Mouse (Mus musculus) thymus, adult 2 months (tissue): ENCODE measurements around the gene Zfp663. TPM values are rescaled to one million over a fixed set of nuclear protein-coding genes. Genes with fewer than 3 reads are reported as not detected.

Experiments
- DNase-seq: peaks from one replicate; pipeline ENCODE4 v3.0.0; 2021
- H3K27ac ChIP-seq: fragments of 200-500 bp; 2 replicates; pipeline ENCODE4 v1.5.1; 2012; ENCODE audit warnings: low read length, control low read depth; ENCODE audit not compliant: control insufficient read depth, insufficient read depth
- H3K27me3 ChIP-seq: fragments of 200-500 bp; 2 replicates; pipeline ENCODE4 v1.6.1; 2012; ENCODE audit warnings: mild to moderate bottlenecking, low read length, moderate library complexity, mixed read lengths; ENCODE audit not compliant: control insufficient read depth, insufficient read depth
- H3K36me3 ChIP-seq: fragments of 200-500 bp; 2 replicates; pipeline ENCODE4 v1.6.1; 2012; ENCODE audit warnings: mild to moderate bottlenecking, low read length, moderate library complexity; ENCODE audit not compliant: control insufficient read depth, insufficient read depth
- H3K4me1 ChIP-seq: fragments of 200-500 bp; replicated peaks from 2 replicates; pipeline ENCODE4 v1.6.1; 2012; ENCODE audit warnings: low read length; ENCODE audit not compliant: control insufficient read depth, insufficient read depth
- H3K4me3 ChIP-seq: fragments of 200-500 bp; 2 replicates; pipeline ENCODE4 v1.5.1; 2012; ENCODE audit warnings: mild to moderate bottlenecking, low read length, control low read depth, moderate library complexity; ENCODE audit not compliant: control insufficient read depth, insufficient read depth
- CTCF ChIP-seq: fragments of 200-500 bp; IDR thresholded peaks from 2 replicates; pipeline ENCODE4 v1.5.1; 2012; ENCODE audit warnings: mild to moderate bottlenecking, control low read depth, low read length, moderate library complexity, borderline replicate concordance; ENCODE audit not compliant: control insufficient read depth, poor library complexity, insufficient read depth; ENCODE audit errors: extremely low read depth
- POLR2A ChIP-seq: fragments of 200-500 bp; IDR thresholded peaks from 2 replicates; pipeline ENCODE4 v1.6.1; 2012; ENCODE audit warnings: mild to moderate bottlenecking, low read length, control low read depth, moderate library complexity; ENCODE audit not compliant: control insufficient read depth, poor library complexity, insufficient read depth; ENCODE audit errors: extremely low read depth
- WGBS: fragments of 180-500 bp; shearing (Covaris S2); methylation state at CpG from one replicate; pipeline ENCODE4 v1.1.7; 2018; 5-methylcytosine and 5-hydroxymethylcytosine counted together
- polyA plus RNA-seq: library from polyadenylated mRNA; depleted of rRNA; stranded (reverse); fragments of >200 nt; gene quantifications from 2 replicates; pipeline ENCODE4 v1.2.3, GENCODE M21; 2012

Zfp663 gene
- polyA plus RNA-seq, 1 experiment, result not detected

DNA sequence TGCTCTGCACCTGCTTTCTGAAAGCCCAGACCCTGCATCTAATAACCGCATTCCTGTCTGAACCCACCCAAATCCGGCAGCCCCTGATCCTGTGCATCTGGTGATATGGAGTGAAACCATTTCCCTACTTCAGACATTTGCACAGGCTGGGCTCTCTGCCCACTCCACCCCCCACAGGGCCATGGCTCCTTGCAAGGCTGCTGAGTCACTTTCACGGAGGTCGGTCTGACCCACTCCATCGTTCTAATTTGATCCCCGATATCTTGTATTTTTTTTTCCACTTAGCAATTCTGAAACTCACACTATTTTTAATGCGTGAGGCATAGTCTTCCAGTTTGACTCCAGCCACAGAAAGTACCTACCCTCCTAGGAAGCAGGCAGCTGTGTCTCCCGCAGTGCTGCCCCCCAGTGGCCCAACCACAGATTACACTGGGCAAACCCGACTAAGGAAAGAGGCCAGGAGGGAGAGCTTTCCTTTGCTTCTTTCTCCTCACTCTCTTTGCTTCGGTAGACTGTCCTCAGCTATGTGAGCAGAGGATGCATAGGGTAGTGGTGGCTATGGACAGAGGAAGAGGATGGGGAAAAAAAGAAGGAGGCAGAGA lies 39.3 kb upstream of the Zfp663 start:
- WGBS, result 24% methylated on average over 10 of the region's 10 CpGs
- peak; percentile 70 for DNase-seq
- no peak for TF ChIP-seq POLR2A
- TF ChIP-seq CTCF, result peak; percentile 81; the same call in 1 of the 2 replicates
- Histone ChIP-seq H3K4me1 (no peaks in the 10 kb centered on the region), H3K27ac (no peak overlapping the region), H3K36me3 (no peaks in the 10 kb centered on the region), H3K4me3 (no peak overlapping the region), H3K27me3 (no peaks in the 10 kb centered on the region)

DNA sequence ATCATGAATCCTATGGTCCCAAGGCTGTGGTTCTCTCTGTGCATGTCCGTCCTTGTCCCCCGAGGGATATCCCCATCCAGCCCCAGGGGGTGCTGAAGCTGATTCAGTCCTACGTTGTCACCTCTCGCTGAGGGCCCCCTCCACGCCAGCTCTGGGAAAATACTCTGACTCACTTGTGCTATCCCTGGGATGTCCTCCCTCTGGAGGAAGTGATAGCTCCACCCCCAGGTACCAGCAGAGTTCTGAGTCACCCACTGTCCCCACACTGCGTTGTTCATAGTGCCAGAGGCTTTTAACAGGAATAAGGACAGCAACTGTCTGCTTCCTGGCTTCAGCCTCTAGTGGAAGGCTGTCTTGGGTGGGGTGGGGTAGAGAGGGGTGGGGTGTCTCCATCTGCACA lies 36.8 kb upstream of the Zfp663 start:
- H3K27ac ChIP-seq, result no peak overlapping the region
- no peak overlapping the region for H3K4me3 ChIP-seq
- no peaks in the 10 kb centered on the region for H3K36me3 ChIP-seq
- 30% methylated on average over 6 of the region's 6 CpGs for WGBS
- no peaks in the 10 kb centered on the region for H3K27me3 ChIP-seq
- TF ChIP-seq POLR2A (no peak), CTCF (no peak)
- peaks cover 11% of the 10 kb centered on the region for H3K4me1 ChIP-seq
- no peak for DNase-seq

DNA sequence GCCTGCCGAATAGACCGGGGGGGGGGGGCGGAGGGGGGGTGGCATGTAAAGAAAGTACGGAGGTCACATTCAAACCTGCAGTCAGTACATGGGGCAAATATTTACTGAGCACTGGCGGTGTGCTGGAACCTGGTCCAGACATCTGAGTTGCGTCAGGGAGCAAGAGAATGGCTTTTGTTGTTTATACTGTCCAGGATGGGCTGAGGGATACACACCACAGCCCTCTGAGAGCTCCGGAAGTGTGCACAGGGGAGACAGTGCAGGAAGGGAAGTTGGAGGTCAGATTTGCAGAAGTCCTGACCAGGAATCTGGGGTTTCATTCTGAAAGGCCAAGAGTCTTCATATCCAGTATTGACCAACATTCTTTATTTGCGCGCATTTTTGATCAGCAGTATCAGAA lies 36.4 kb upstream of the Zfp663 start:
- no peak for DNase-seq
- Histone ChIP-seq H3K4me1 (peaks cover 11% of the 10 kb centered on the region), H3K27me3 (no peaks in the 10 kb centered on the region), H3K4me3 (no peak overlapping the region), H3K27ac (no peak overlapping the region), H3K36me3 (no peaks in the 10 kb centered on the region)
- TF ChIP-seq POLR2A (no peak), CTCF (no peak)
- 25% methylated on average over 9 of the region's 9 CpGs for WGBS

GRCm38 (mm10) chr2:165398164-165398785 lies 29.7 kb upstream of the Zfp663 start:
- Histone ChIP-seq H3K4me1 (peaks cover 11% of the 10 kb centered on the region), H3K4me3 (no peak overlapping the region), H3K27me3 (no peaks in the 10 kb centered on the region), H3K36me3 (no peaks in the 10 kb centered on the region), H3K27ac (no peak overlapping the region)
- WGBS, result 84% methylated on average over 15 of the region's 15 CpGs
- TF ChIP-seq CTCF (no peak), POLR2A (no peak)
- no peak for DNase-seq

GRCm38 (mm10) chr2:165397502-165398163 lies 29.1 kb upstream of the Zfp663 start:
- peaks cover 11% of the 10 kb centered on the region for H3K4me1 ChIP-seq
- no peak overlapping the region for H3K27ac ChIP-seq
- H3K36me3 ChIP-seq, result no peaks in the 10 kb centered on the region
- WGBS, result 95% methylated on average over 23 of the region's 23 CpGs
- H3K27me3 ChIP-seq, result no peaks in the 10 kb centered on the region
- no peak overlapping the region for H3K4me3 ChIP-seq
- TF ChIP-seq POLR2A (no peak), CTCF (no peak)
- no peak for DNase-seq

DNA sequence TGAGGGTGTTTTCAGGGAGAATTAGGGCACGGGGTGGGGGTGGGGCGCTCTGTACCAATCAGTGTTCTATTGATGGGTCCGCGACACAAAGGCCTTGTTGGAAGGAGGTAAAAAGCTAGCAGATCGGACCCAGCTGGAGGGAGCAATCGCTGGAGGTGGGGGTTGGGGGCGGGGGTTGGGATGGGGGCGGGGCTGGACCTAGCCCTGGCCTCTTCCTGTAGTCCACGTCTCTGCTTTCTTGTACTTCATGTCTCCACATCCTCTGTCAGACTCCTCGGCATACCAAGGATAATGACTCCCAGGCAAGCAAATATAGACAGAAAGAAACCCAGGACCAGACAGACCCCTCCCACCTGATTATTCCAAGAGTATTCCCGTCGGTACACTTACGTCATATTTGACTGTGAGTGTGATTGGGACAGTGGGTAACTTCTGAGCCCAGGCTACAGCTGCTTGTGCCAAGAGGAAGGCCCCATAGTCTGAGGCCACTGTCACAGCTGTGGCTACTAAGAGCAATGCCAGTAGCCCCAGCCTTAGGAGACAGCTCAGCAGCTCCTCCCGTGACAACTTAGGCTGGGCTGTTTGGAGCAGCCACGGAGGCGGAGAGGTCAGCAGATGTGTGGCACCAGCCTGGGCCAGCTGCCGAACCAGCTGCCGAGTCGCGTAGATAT lies 28.4 kb upstream of the Zfp663 start:
- DNase-seq, result no peak
- Histone ChIP-seq H3K4me1 (peaks cover 9% of the 10 kb centered on the region), H3K27ac (no peak overlapping the region), H3K4me3 (no peak overlapping the region), H3K27me3 (no peaks in the 10 kb centered on the region), H3K36me3 (no peaks in the 10 kb centered on the region)
- 90% methylated on average over 20 of the region's 20 CpGs for WGBS
- TF ChIP-seq CTCF (no peak), POLR2A (no peak)
